Mouse (Mus musculus) forebrain, embryonic 12.5 days (tissue): ENCODE measurements at regions not wholly inside any gene's neighbourhood (a gene's known extent, or its start where the extent isn't known, plus 50 kb on each side); places are given as distances from the start of the nearest gene placed in this dataset.

Experiments used
- ATAC-seq: fragments of 200-750 bp; cut with Nextera tagmentation; 2 replicates; pipeline ENCODE4 v1.8.0; 2017; ENCODE audit warnings: moderate TSS enrichment; ENCODE audit not compliant: low FRiP score
- H3K27ac ChIP-seq: fragments of 300-500 bp; sonication (generic); 2 replicates; pipeline ENCODE4 v1.5.1; 2016; ENCODE audit warnings: mild to moderate bottlenecking
- H3K27me3 ChIP-seq: fragments of 300-500 bp; sonication (generic); 2 replicates; pipeline ENCODE4 v1.6.1; 2016; ENCODE audit warnings: mild to moderate bottlenecking
- H3K36me3 ChIP-seq: fragments of 300-500 bp; sonication (generic); replicated peaks from 2 replicates; pipeline ENCODE4 v1.6.1; 2016; ENCODE audit warnings: mild to moderate bottlenecking
- H3K4me1 ChIP-seq: fragments of 300-500 bp; sonication (generic); 2 replicates; pipeline ENCODE4 v1.6.1; 2016
- H3K4me2 ChIP-seq: fragments of 300-500 bp; sonication (generic); 2 replicates; pipeline ENCODE4 v1.6.1; 2016; ENCODE audit warnings: mild to moderate bottlenecking, moderate library complexity
- H3K4me3 ChIP-seq: fragments of 300-500 bp; sonication (generic); replicated peaks from 2 replicates; pipeline ENCODE4 v1.5.1; 2016; ENCODE audit warnings: mild to moderate bottlenecking
- H3K9ac ChIP-seq: fragments of 300-500 bp; sonication (generic); 2 replicates; pipeline ENCODE4 v1.6.1; 2016; ENCODE audit warnings: mild to moderate bottlenecking
- H3K9me3 ChIP-seq: fragments of 300-500 bp; sonication (generic); 2 replicates; pipeline ENCODE4 v1.6.1; 2016
- WGBS: fragments of 180-500 bp; shearing (Covaris S2); methylation state at CpG from one replicate; pipeline ENCODE4 v1.1.7; 2016; 5-methylcytosine and 5-hydroxymethylcytosine counted together

GRCm38 (mm10) chr8:103912983-103913926 is 188.2 kb upstream of the Cdh5 start:
- no peak overlapping the region for H3K9ac ChIP-seq
- no peaks in the 10 kb centered on the region; the same call in none of the 2 replicates for H3K4me1 ChIP-seq
- WGBS = 76% methylated on average over 9 of the region's 9 CpGs
- no peaks in the 10 kb centered on the region for H3K9me3 ChIP-seq
- ATAC-seq = no peak
- no peak overlapping the region for H3K27ac ChIP-seq
- no peaks in the 10 kb centered on the region for H3K27me3 ChIP-seq
- H3K4me3 ChIP-seq = no peak overlapping the region
- no peaks in the 10 kb centered on the region for H3K36me3 ChIP-seq
- H3K4me2 ChIP-seq = no peak overlapping the region

- Histone ChIP-seq H3K4me2 (no peak overlapping the region), H3K4me1 (no peaks in the 10 kb centered on the region; the same call in none of the 2 replicates), H3K9me3 (no peaks in the 10 kb centered on the region), H3K36me3 (no peaks in the 10 kb centered on the region), H3K27ac (no peak overlapping the region), H3K27me3 (no peaks in the 10 kb centered on the region), H3K4me3 (no peak overlapping the region), H3K9ac (no peak overlapping the region)
- WGBS = 41% methylated on average over 6 of the region's 6 CpGs
- no peak for ATAC-seq
These were observed 187.3 kb upstream of the Cdh5 start for GRCm38 (mm10) chr8:103913927-103914640.

GRCm38 (mm10) chr8:103919324-103919723 is 182.1 kb upstream of the Cdh5 start:
- Histone ChIP-seq H3K4me1 (no peaks in the 10 kb centered on the region; the same call in 1 of the 2 replicates), H3K9ac (no peak overlapping the region), H3K27ac (no peak overlapping the region), H3K36me3 (no peaks in the 10 kb centered on the region), H3K4me2 (no peak overlapping the region), H3K27me3 (no peaks in the 10 kb centered on the region), H3K9me3 (no peaks in the 10 kb centered on the region), H3K4me3 (no peak overlapping the region)
- ATAC-seq = no peak
- WGBS = 88% methylated on average over 3 of the region's 3 CpGs

GRCm38 (mm10) chr8:103921621-103922020 is 179.8 kb upstream of the Cdh5 start:
- Histone ChIP-seq H3K4me1 (no peaks in the 10 kb centered on the region), H3K27me3 (no peaks in the 10 kb centered on the region), H3K27ac (no peak overlapping the region), H3K4me2 (no peak overlapping the region), H3K9ac (no peak overlapping the region), H3K36me3 (no peaks in the 10 kb centered on the region), H3K9me3 (no peaks in the 10 kb centered on the region), H3K4me3 (no peak overlapping the region)
- 88% methylated on average over 4 of the region's 4 CpGs for WGBS
- no peak for ATAC-seq

- H3K4me1 ChIP-seq = no peaks in the 10 kb centered on the region
- H3K9ac ChIP-seq = no peak overlapping the region
- no peak overlapping the region for H3K4me2 ChIP-seq
- no peak overlapping the region for H3K4me3 ChIP-seq
- no peak overlapping the region for H3K27ac ChIP-seq
- ATAC-seq = no peak
- H3K27me3 ChIP-seq = no peaks in the 10 kb centered on the region
- no peaks in the 10 kb centered on the region for H3K9me3 ChIP-seq
- 79% methylated on average over 2 of the region's 2 CpGs for WGBS
- H3K36me3 ChIP-seq = no peaks in the 10 kb centered on the region
These were observed 178.7 kb upstream of the Cdh5 start for GRCm38 (mm10) chr8:103922746-103923145.

GRCm38 (mm10) chr8:103932681-103933080 is 168.7 kb upstream of the Cdh5 start:
- Histone ChIP-seq H3K27me3 (no peaks in the 10 kb centered on the region), H3K4me1 (no peaks in the 10 kb centered on the region), H3K9ac (no peak overlapping the region), H3K4me2 (no peak overlapping the region), H3K9me3 (no peaks in the 10 kb centered on the region), H3K27ac (no peak overlapping the region), H3K36me3 (no peaks in the 10 kb centered on the region), H3K4me3 (no peak overlapping the region)
- WGBS = 84% methylated on average over 1 of the region's 1 CpGs
- ATAC-seq = no peak

- Histone ChIP-seq H3K4me1 (no peaks in the 10 kb centered on the region), H3K4me2 (no peak overlapping the region), H3K27ac (no peak overlapping the region), H3K27me3 (no peaks in the 10 kb centered on the region), H3K9ac (no peak overlapping the region), H3K36me3 (no peaks in the 10 kb centered on the region), H3K9me3 (no peaks in the 10 kb centered on the region), H3K4me3 (no peak overlapping the region)
- no peak for ATAC-seq
- 85% methylated on average over 3 of the region's 3 CpGs for WGBS
These were observed 164.9 kb upstream of the Cdh5 start for GRCm38 (mm10) chr8:103936491-103936890.

GRCm38 (mm10) chr8:103938283-103939230 is 162.9 kb upstream of the Cdh5 start:
- no peak overlapping the region for H3K27ac ChIP-seq

GRCm38 (mm10) chr8:103940958-103941532 is 160.4 kb upstream of the Cdh5 start:
- Histone ChIP-seq H3K36me3 (no peaks in the 10 kb centered on the region), H3K4me2 (no peak overlapping the region), H3K9me3 (no peaks in the 10 kb centered on the region), H3K9ac (no peak overlapping the region), H3K4me1 (no peaks in the 10 kb centered on the region), H3K27ac (no peak overlapping the region), H3K4me3 (no peak overlapping the region), H3K27me3 (no peaks in the 10 kb centered on the region)
- WGBS = 83% methylated on average over 6 of the region's 6 CpGs
- no peak for ATAC-seq

More at GRCm38 (mm10) chr8:103938283-103939230, 162.9 kb upstream of the Cdh5 start:
- 49% methylated on average over 11 of the region's 11 CpGs for WGBS
- Histone ChIP-seq H3K9ac (no peak overlapping the region), H3K27me3 (no peaks in the 10 kb centered on the region), H3K9me3 (no peaks in the 10 kb centered on the region), H3K4me2 (no peak overlapping the region), H3K4me1 (no peaks in the 10 kb centered on the region), H3K36me3 (no peaks in the 10 kb centered on the region), H3K4me3 (no peak overlapping the region)
- no peak for ATAC-seq

- H3K4me3 ChIP-seq = no peak overlapping the region
- no peaks in the 10 kb centered on the region for H3K27me3 ChIP-seq
- H3K27ac ChIP-seq = no peak overlapping the region
- H3K9ac ChIP-seq = no peak overlapping the region
- H3K4me2 ChIP-seq = no peak overlapping the region
- H3K9me3 ChIP-seq = no peaks in the 10 kb centered on the region
- H3K4me1 ChIP-seq = no peaks in the 10 kb centered on the region
- H3K36me3 ChIP-seq = no peaks in the 10 kb centered on the region
- no peak for ATAC-seq
- WGBS = 79% methylated on average over 5 of the region's 5 CpGs
These were observed 153.0 kb upstream of the Cdh5 start for GRCm38 (mm10) chr8:103948474-103948873.

GRCm38 (mm10) chr8:103950460-103950859 is 151.0 kb upstream of the Cdh5 start:
- H3K4me2 ChIP-seq = no peak overlapping the region
- H3K27me3 ChIP-seq = no peaks in the 10 kb centered on the region
- no peak overlapping the region for H3K9ac ChIP-seq
- no peak for ATAC-seq
- 78% methylated on average over 4 of the region's 4 CpGs for WGBS
- no peak overlapping the region for H3K27ac ChIP-seq
- H3K4me3 ChIP-seq = no peak overlapping the region
- no peaks in the 10 kb centered on the region for H3K4me1 ChIP-seq
- no peaks in the 10 kb centered on the region for H3K36me3 ChIP-seq
- no peaks in the 10 kb centered on the region for H3K9me3 ChIP-seq
